Mouse (Mus musculus) megakaryocyte, embryonic 14.5 days (primary cell): ENCODE measurements around the gene Mageh1.

Experiments used
- FLI1 ChIP-seq: IDR thresholded peaks from 2 replicates; pipeline ENCODE4 v1.6.1; 2012; ENCODE audit warnings: low read length, inconsistent platforms, mixed read lengths
- GATA1 ChIP-seq: IDR thresholded peaks from 3 replicates; pipeline ENCODE4 v1.6.1; 2012; ENCODE audit warnings: mixed read lengths, low read length, inconsistent platforms, borderline replicate concordance

- TF ChIP-seq GATA1 (no peak), FLI1 (no peak)
Observed at GRCm38 (mm10) chrX:153007685-153008047, 29.7 kb downstream of the Mageh1 start.
